Mouse (Mus musculus) macrophage (primary cell): ENCODE data around the gene Cadm1. TPM values are rescaled to one million over a fixed set of nuclear protein-coding genes. Genes with fewer than 3 reads are reported as not detected.

ENCODE experiments used
- H3K27ac ChIP-seq: fragments of 350-480 bp; formaldehyde crosslinking; 2 replicates; pipeline ENCODE4 v1.9.0; 2021
- H3K36me3 ChIP-seq: fragments of 350-480 bp; formaldehyde crosslinking; 2 replicates; pipeline ENCODE4 v1.9.0; 2021; ENCODE audit errors: inconsistent target
- H3K4me3 ChIP-seq: fragments of 350-480 bp; formaldehyde crosslinking; 2 replicates; pipeline ENCODE4 v1.9.0; 2021; ENCODE audit errors: inconsistent target
- H3K79me2 ChIP-seq: fragments of 350-480 bp; formaldehyde crosslinking; 2 replicates; pipeline ENCODE4 v1.9.0; 2021; ENCODE audit errors: inconsistent target
- WGBS: methylation state at CpG from one replicate; pipeline ENCODE4 v1.1.7; 2026; ENCODE audit warnings: inconsistent platforms; ENCODE audit not compliant: missing documents; 5-methylcytosine and 5-hydroxymethylcytosine counted together
- polyA plus RNA-seq: library from polyadenylated mRNA; stranded (reverse); fragments of 250-400 nt; gene quantifications from 3 replicates; pipeline ENCODE4 v1.2.4, GENCODE M21; 2018; ENCODE audit warnings: inconsistent platforms

The Cadm1 gene
- polyA plus RNA-seq, 1 experiment from 2014 or later: 31.2 TPM

DNA sequence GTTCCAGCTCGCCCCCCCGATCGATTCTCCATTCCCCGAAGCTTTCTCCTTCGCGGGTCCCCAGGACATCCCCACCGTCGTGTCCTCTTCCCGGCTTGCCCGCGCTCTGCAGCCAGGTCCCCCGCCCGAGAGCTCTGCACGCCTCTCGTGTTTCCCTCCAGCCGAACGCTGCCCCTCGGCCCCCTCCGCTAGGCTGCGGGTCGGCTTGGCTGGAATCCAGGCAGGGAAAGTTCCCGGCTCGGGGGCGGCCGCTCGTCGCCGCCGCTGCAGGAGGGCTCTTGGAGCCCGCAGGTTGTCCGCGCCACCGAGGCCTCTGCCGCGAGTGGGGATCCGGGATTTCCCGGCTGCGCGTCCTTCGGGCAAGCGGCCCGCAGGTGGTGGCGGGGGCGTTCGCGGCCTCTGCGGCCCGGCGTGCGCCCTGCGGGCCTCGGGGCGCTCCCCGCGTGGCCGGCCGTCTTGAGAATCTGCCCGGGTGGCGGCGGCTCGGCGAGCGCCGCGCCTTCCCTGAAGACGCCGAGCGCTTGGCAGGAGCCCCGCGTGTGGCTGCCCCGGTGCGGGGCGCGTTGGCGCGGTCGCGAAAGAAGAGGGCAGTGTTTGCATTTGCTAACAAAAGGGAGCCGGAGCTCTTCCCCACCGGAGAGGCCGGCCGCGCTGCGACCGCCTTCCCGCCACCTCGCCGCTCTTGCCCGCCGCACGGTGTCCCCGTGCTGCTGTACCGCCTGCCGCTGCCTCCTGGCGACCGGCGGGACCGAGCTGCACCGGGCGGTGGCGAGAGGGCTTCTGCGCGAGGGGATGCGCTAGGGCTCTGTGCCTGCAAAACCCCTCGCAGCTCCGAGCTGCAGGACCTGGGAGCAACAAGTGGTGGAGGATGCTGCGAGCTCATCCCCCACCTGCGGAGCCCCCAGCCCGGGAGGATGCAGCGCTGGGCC lies 1.2 kb downstream of the Cadm1 start:
- no peak overlapping the region for H3K27ac ChIP-seq
- peaks cover 50% of the 10 kb centered on the region for H3K79me2 ChIP-seq
- WGBS: 2% methylated on average over 102 of the region's 110 CpGs
- no peaks in the 10 kb centered on the region for H3K36me3 ChIP-seq
- H3K4me3 ChIP-seq: peak overlapping the region; percentile 43

DNA sequence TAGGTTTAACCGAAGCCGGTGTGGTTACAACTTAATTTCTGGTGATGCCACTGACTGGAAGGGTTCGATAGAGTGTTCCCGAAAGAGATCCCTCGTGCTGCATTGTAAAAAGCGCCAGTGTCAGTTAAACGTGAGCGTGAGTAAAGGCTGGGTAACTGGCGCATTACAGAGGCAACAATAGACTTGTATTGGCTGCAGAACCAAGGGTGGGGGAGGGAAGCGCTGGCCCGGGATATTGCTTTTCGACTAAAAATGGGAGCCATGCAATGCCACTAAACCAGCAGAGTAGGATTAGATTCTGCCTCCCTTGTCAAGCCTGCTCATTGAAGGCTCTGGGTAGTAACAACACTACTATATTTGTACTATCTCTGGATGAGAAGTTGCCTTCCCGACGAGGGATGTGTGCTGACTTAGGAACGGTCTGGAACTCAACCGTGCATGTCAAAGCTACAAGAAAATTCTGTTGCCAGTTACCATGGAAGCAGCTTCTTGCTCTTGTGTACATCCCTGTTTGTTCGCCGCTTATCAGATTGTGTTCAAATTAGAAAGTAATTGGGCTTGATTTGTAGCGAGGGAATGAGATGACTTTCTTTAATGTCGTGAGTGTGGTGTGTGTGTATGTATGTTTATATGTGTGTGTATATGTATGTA lies 2.4 kb downstream of the Cadm1 start:
- Histone ChIP-seq H3K4me3 (peak overlapping the region; percentile 37), H3K27ac (no peak overlapping the region), H3K79me2 (peaks cover 62% of the 10 kb centered on the region), H3K36me3 (no peaks in the 10 kb centered on the region)
- WGBS: 19% methylated on average over 20 of the region's 20 CpGs

DNA sequence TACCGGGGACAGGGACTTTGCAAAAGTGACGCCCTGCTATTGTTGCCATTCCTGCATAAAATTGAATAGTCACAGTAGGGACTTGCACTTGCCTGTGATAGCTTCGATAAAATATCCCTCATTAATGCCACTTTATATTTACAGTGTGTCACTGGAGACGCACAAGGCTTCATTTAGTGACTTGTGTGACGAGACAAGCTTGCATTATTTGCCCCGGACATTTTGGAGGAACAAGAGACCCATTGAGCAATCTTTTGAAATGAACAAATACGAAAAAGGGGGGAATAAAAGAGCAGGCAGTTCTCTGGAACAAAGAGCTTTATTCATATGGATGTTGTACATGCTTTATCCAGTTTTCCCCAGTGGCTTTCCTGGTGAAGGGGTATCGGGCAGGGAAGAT lies 3.5 kb downstream of the Cadm1 start:
- H3K79me2 ChIP-seq: peaks cover 73% of the 10 kb centered on the region
- no peaks in the 10 kb centered on the region for H3K36me3 ChIP-seq
- H3K27ac ChIP-seq: no peak overlapping the region
- WGBS: 54% methylated on average over 8 of the region's 8 CpGs
- no peak overlapping the region for H3K4me3 ChIP-seq

DNA sequence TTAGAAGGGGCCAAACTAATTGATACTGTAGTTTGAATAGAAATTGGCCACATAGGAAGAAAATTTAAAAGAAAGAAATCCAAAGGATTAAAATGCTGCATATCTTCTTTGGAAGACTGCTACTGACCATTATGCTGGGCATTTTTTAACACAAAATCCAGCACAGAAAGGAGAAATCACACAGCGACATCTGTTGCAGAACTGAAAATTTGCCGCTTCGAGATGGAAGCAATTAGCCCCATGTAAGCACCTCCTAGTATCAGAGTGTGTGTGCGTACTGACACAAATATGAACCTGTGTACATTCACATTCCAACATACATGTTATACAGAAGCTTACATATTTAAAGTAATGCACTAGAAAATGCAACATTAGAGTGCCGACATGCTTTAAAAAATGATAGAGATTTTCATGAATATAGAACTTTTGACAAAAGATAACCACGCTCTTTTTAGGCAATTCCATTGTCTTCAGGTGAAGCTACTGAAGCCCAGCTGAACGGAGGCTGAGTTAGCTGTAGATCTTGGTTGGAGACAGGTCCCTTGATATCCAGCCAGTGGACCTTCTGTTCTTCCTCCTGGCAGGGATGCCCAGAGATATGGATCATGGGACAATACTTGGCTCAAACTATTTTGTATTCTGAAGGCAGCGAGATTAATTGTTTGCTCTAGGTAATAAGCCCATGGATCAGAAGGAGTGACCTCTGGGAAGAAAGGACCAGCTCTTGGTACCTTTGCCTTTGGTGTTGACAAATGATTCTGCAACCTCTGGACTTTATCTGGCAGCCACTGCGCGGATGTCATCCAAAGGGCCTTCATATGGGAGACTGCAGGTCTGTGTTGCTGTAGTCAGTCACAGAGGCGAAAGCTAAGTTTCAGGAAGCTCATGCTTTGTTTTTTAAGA lies 4.9 kb downstream of the Cadm1 start:
- WGBS: 92% methylated on average over 11 of the region's 11 CpGs
- peaks cover 87% of the 10 kb centered on the region for H3K79me2 ChIP-seq
- H3K36me3 ChIP-seq: no peaks in the 10 kb centered on the region
- no peak overlapping the region for H3K4me3 ChIP-seq
- no peak overlapping the region for H3K27ac ChIP-seq

DNA sequence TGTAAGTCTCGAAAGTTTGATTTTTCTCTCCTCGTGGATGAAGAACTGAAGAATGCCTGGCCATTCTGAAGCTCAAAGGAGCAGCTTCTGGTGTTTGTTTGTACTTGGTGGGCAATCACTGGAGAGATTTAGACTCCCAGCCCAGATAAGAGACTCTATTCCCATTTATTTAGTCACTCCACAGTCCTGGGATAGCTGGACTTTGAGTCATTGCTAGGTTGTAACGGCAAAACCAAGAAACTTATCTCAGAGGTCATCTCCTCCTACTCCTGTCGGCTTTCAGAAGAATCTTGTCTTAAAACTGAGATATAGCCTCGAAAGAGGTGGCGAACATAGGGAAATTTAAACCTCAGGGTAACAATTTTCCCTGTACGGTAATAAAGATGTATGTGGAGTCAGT lies 15.3 kb downstream of the Cadm1 start:
- Histone ChIP-seq H3K27ac (no peak overlapping the region), H3K36me3 (no peaks in the 10 kb centered on the region), H3K79me2 (peaks cover 71% of the 10 kb centered on the region), H3K4me3 (no peak overlapping the region)
- WGBS: 56% methylated on average over 7 of the region's 7 CpGs

DNA sequence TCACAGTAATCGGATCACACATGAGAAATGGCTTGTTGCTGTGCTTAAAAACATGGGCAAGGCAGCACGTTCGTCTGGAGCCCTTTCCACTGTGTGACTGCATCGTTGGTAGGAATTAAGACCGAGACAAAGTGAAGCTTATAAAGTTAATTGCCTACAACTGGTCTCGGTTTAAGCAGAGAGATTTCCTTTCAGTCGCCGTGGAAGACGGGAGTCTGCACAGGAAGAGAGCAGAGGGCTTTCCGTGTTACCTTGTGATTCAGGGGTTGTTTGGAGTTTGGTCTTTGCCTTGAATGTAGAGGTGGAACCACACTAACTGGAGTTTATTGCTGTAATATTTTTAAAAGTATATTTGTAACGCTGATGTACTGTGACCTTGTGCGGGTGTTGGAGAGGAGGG lies 15.7 kb downstream of the Cadm1 start:
- no peak overlapping the region for H3K4me3 ChIP-seq
- WGBS: 25% methylated on average over 12 of the region's 12 CpGs
- no peaks in the 10 kb centered on the region for H3K36me3 ChIP-seq
- no peak overlapping the region for H3K27ac ChIP-seq
- H3K79me2 ChIP-seq: peaks cover 71% of the 10 kb centered on the region

DNA sequence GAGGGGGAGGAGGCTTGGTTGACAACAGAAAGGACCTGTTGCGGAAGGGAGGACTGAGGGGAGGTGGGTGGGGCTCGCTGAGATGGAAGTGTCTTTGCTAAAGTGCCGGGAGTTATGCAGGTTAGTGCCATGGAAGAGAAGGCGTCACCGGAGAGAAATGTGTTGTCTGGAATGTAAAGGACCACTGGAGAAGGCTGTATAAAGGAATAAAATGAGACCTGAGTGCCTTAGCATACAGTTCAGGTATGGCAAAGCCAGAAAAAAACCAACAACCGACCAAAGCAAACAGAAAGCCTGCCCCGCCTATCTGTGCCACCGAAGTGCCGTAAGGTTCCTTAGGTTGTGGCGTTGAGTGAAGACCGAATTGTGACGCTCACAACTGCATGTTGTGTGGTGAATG lies 18.4 kb downstream of the Cadm1 start:
- H3K79me2 ChIP-seq: peaks cover 82% of the 10 kb centered on the region
- no peak overlapping the region for H3K4me3 ChIP-seq
- H3K27ac ChIP-seq: no peak overlapping the region
- WGBS: 93% methylated on average over 12 of the region's 12 CpGs
- no peaks in the 10 kb centered on the region for H3K36me3 ChIP-seq

DNA sequence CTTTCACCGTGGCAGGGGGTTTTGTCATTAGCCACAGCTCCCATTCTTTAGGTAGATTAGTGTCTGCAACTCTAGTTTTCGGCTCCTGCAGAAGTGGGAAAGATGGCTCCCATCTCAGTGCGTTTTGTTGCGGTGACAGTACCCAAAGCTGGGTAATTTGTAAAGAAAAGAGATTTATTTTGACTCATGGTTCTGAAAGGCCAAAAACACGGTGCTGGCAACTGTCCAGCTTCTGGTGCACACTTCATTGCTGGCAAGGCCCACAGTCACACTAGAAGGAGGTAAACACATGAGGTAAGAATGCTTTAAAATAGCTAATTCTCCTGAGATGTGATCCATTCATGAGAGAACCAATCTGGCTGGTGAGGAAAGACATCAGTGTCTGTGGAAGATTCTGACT lies 18.9 kb downstream of the Cadm1 start:
- Histone ChIP-seq H3K27ac (no peak overlapping the region), H3K79me2 (peaks cover 87% of the 10 kb centered on the region), H3K4me3 (no peak overlapping the region), H3K36me3 (no peaks in the 10 kb centered on the region)
- WGBS: 93% methylated on average over 5 of the region's 5 CpGs

DNA sequence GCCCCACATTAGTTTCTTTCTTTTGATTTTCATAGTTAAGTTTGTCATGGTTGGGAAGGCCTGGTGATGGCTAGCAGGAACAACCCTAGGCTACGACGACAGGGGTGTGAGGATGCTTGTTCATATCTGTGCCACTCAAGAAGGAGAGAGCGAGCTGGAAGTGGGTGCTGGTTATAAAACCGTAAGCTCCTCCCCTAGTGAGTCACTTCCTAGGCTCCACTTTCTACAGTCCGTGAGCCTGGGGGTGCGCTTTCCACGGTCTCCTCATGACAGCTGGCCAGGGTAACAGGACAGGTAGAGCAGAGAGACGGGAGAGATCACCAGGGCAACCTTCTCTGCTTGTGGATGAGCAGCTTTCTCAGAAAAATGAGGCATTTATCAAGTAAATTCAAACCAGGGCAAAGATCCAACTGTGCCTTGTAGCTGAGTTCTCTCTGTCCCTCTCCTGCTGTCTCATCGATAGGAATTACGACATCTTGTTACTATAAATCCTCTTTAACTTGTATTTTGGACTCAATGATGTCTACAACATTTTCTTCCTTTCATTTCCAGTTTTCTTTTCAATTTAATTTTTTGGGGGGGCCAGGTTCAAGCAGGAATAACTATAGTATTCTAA lies 23.1 kb downstream of the Cadm1 start:
- peaks cover 96% of the 10 kb centered on the region for H3K79me2 ChIP-seq
- WGBS: 95% methylated on average over 10 of the region's 10 CpGs
- H3K36me3 ChIP-seq: no peaks in the 10 kb centered on the region
- H3K27ac ChIP-seq: no peak overlapping the region
- no peak overlapping the region for H3K4me3 ChIP-seq

DNA sequence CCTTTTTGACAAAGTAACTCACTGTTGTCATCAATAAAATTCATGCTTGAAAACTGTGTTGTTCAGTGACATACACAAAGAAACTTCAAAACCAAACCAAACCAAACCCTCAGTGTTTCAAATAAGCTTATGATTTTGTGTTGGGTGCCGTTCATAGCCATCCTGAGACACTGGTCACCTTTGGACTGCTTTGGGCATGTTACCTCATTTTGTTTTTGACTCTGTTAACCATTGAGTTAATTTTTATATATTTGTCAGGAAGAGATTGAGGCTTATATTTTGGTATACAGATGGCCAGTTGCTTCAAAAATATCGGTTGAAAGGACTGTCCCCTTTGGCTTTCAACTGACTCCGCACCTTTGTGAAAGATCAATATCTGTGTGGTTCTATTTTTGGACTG lies 30.8 kb downstream of the Cadm1 start:
- Histone ChIP-seq H3K4me3 (no peak overlapping the region), H3K36me3 (no peaks in the 10 kb centered on the region), H3K27ac (no peak overlapping the region), H3K79me2 (peaks cover 91% of the 10 kb centered on the region)
- WGBS: 97% methylated on average over 3 of the region's 3 CpGs

DNA sequence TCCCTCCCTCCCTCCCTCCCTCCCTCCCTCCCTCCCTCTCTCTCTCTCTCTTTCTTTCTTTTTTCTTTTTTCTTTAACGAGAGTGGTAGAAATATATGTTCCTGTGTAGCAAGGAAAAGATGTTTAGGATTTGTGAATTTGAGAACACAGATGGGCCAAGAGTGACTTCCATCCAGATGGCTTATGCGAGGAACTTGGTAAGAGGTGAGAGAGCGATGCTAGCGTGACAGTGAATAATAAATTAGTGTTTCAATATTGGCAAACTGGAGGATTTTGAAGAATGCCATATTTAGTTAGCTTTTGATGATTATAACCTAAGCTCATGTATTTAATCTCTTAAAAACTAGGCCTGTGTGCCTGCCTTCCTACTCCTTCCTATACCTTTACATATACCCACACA lies 31.6 kb downstream of the Cadm1 start:
- no peaks in the 10 kb centered on the region for H3K36me3 ChIP-seq
- H3K79me2 ChIP-seq: peaks cover 91% of the 10 kb centered on the region
- WGBS: 92% methylated on average over 2 of the region's 4 CpGs
- H3K27ac ChIP-seq: no peak overlapping the region
- no peak overlapping the region for H3K4me3 ChIP-seq

DNA sequence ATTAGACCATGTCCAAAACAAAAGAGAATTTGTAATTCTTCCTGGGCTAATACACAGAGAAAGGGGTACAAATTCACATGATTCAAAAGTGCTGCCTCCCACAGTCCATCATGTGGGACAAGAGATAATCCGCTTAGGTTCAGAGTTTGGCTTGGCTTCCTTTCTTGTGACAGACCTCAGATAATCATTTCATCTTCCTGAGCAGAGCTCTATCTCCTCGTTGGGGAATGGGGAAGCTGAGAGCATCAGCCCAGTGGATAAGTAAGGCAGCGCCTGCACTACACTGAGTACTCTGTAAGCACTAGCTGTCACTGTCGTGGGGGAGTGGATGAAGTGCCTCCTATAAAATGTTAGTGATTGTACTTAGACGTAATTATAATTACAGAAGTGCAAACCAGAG lies 35.1 kb downstream of the Cadm1 start:
- WGBS: 74% methylated on average over 5 of the region's 5 CpGs

DNA sequence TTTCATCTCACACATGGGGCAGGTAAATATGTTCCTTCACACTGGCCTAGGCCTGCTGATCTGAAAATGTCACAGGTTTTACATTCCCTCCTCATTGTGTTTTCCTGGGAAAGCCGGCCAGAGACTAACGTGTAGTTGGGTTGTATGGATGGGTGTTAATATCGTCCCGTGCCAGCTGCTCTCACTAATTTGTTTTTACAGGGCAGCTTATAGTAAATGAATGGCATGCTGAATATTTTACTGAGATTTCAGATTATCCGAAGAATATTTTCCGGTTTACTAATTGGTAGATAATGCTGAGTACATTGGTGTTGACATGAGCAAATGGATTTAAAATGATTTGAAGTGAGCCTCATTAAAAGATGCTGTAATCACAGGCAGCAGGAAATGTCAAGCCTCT lies 37.9 kb downstream of the Cadm1 start:
- H3K27ac ChIP-seq: no peak overlapping the region
- no peaks in the 10 kb centered on the region for H3K36me3 ChIP-seq
- WGBS: 95% methylated on average over 6 of the region's 6 CpGs
- peaks cover 47% of the 10 kb centered on the region for H3K79me2 ChIP-seq
- no peak overlapping the region for H3K4me3 ChIP-seq

More for the DNA sequence above, 35.1 kb downstream of the Cadm1 start:
- H3K4me3 ChIP-seq: no peak overlapping the region
- no peaks in the 10 kb centered on the region for H3K36me3 ChIP-seq
- H3K79me2 ChIP-seq: peaks cover 73% of the 10 kb centered on the region
- no peak overlapping the region for H3K27ac ChIP-seq

DNA sequence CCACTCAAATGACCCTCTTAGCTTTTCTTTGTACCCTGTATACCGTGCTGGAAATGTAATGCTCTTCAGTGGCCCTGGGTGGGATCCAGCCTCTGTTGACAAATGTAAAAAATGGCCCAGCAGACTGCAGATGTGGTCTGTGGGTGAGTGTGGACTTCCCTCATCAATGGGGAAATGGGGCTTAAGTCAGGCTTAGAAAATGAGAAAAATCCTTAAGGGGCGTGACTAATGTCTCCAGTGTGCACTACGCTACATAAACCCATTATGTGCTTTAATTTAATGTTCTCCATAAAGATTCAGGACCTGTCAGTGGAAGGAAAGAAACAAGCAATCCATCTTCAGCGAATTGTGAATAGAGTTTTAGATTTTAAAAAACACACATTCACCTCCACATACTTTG lies 40.2 kb downstream of the Cadm1 start:
- WGBS: 75% methylated on average over 4 of the region's 4 CpGs

More for the DNA sequence above, 40.2 kb downstream of the Cadm1 start:
- H3K27ac ChIP-seq: no peak overlapping the region
- no peaks in the 10 kb centered on the region for H3K36me3 ChIP-seq
- no peak overlapping the region for H3K4me3 ChIP-seq
- peaks cover 31% of the 10 kb centered on the region for H3K79me2 ChIP-seq
